Mouse (Mus musculus) bone marrow macrophage, adult 2 months (primary cell): ENCODE results near the gene Sympk.

Experiments
- CTCF ChIP-seq: IDR thresholded peaks from 2 replicates; pipeline ENCODE4 v1.5.1; 2012; ENCODE audit warnings: low read depth, mild to moderate bottlenecking, low read length, moderate library complexity
- POLR2A ChIP-seq: IDR thresholded peaks from 2 replicates; pipeline ENCODE4 v1.6.1; 2012; ENCODE audit warnings: mild to moderate bottlenecking, low read depth, low read length, borderline replicate concordance

DNA sequence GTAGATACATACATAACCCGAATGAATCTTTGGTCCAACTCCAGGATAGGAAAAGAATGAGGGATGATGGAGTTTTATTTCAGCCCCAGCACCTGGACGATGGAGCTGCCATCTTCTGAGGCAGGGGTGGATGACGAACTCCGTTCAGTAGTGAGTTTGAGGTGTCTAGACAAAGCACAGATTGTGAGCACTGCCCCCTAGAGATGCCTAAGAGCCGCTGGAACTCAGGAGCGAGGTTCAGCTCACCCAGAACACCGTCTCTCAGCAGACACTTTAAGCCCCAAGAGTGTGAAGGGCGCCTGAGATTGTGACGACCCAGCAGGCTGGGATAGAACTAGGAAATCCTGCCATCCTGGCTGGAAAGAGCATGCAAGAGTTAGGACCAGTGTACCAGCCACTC, 25.3 kb upstream of the Sympk start:
- no peak for TF ChIP-seq CTCF
- TF ChIP-seq POLR2A, result no peak
